Mouse (Mus musculus) midbrain, postnatal 0 days (tissue): ENCODE measurements around the gene Sema4f. TPM values are rescaled to one million over a fixed set of nuclear protein-coding genes. Genes with fewer than 3 reads are reported as not detected.

Source experiments
- ATAC-seq: fragments of 200-750 bp; cut with Nextera tagmentation; 2 replicates; pipeline ENCODE4 v1.8.0; 2017; ENCODE audit warnings: moderate number of reproducible peaks, mild to moderate bottlenecking, moderate TSS enrichment, moderate library complexity; ENCODE audit not compliant: low FRiP score
- DNase-seq: peaks from one replicate; pipeline ENCODE4 v3.0.0-alpha.2; 2015; ENCODE audit warnings: low spot score
- H3K27ac ChIP-seq: fragments of 300-500 bp; sonication (generic); 2 replicates; pipeline ENCODE4 v1.5.1; 2014; ENCODE audit warnings: low read depth, mild to moderate bottlenecking, low read length, mixed read lengths
- H3K27me3 ChIP-seq: fragments of 300-500 bp; sonication (generic); 2 replicates; pipeline ENCODE4 v1.6.1; 2014; ENCODE audit warnings: low read length, control low read depth, mixed read lengths; ENCODE audit not compliant: insufficient read depth
- H3K36me3 ChIP-seq: fragments of 300-500 bp; sonication (generic); 2 replicates; pipeline ENCODE4 v1.6.1; 2014; ENCODE audit warnings: low read length, control low read depth, mixed read lengths; ENCODE audit not compliant: insufficient read depth
- H3K4me1 ChIP-seq: fragments of 300-500 bp; sonication (generic); 2 replicates; pipeline ENCODE4 v1.6.1; 2014; ENCODE audit warnings: mild to moderate bottlenecking, control low read depth, antibody characterized with exemption, low read length, mixed read lengths; ENCODE audit not compliant: insufficient read depth
- H3K4me2 ChIP-seq: fragments of 300-500 bp; sonication (generic); 2 replicates; pipeline ENCODE4 v1.6.1; 2014; ENCODE audit warnings: low read depth, mild to moderate bottlenecking, low read length, mixed read lengths; ENCODE audit not compliant: poor library complexity, severe bottlenecking
- H3K4me3 ChIP-seq: fragments of 300-500 bp; sonication (generic); 2 replicates; pipeline ENCODE4 v1.5.1; 2014; ENCODE audit warnings: low read depth, mild to moderate bottlenecking, low read length, moderate library complexity
- H3K9ac ChIP-seq: fragments of 300-500 bp; sonication (generic); replicated peaks from 2 replicates; pipeline ENCODE4 v1.6.1; 2014; ENCODE audit warnings: mild to moderate bottlenecking, low read length, moderate library complexity, mixed read lengths; ENCODE audit not compliant: poor library complexity, severe bottlenecking
- H3K9me3 ChIP-seq: fragments of 300-500 bp; sonication (generic); 2 replicates; pipeline ENCODE4 v1.6.1; 2016; ENCODE audit warnings: low read length, control low read depth
- CTCF ChIP-seq: IDR thresholded peaks from 2 replicates; pipeline ENCODE4 v1.5.1; 2016; ENCODE audit warnings: antibody characterized with exemption, mild to moderate bottlenecking
- WGBS: fragments of 180-500 bp; shearing (Covaris S2); extraction: QIAGEN DNeasy Blood & Tissue Kit; methylation state at CpG from one replicate; pipeline ENCODE4 v1.1.7; 2014; 5-methylcytosine and 5-hydroxymethylcytosine counted together
- polyA plus RNA-seq: library from polyadenylated mRNA; unstranded; fragments of >200 nt; fragmentation: Nextera tagmentation; extraction: Ambion mirVana; gene quantifications from 2 replicates; pipeline ENCODE4 v1.2.1, GENCODE M21; 2015
- total RNA-seq: library from RNA; depleted of rRNA; stranded (reverse); fragments of >200 nt; gene quantifications from 2 replicates; pipeline ENCODE4 v1.2.3, GENCODE M21; 2014

The Sema4f gene
- total and polyA plus RNA-seq, 2 experiments from 2014 or later, result 15.4 to 16.9 TPM

DNA sequence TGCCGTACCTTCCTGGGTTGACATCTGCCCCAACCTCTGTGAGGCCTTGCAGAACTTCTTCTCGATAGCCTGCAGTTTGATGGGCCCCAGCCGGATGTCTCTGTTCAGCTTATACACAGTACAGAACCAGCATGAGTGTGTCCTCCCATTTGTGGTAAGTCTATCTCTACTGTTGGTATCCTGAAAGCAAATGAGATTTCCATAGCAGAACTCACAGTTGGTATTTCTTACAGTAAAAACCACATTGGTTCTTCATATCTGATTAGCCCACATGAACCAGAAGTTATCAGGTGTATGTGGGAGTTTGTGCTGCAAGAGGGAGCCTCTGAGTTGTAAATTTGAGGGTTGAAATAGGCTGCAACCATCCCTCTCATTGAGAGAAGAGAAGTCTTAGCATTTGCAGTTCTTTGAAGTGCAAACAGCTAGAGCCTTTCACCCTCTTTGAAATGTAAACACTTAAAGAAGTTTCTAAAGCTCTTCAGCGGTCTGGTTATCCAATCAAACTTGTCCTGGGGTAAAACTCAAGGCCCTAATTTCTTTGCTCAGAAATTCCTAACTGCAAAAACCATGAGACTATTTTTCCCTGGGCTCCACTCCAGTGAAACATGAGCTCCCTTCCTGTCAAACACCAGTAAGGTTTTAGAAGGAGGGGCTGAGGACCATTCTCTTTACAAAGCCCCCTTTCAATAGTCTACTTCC is 17.1 kb upstream of the Sema4f start:
- H3K4me2 ChIP-seq, result no peak overlapping the region
- H3K27ac ChIP-seq, result no peak overlapping the region
- no peaks in the 10 kb centered on the region for H3K4me1 ChIP-seq
- no peaks in the 10 kb centered on the region for H3K9me3 ChIP-seq
- no peak overlapping the region for H3K9ac ChIP-seq
- no peak overlapping the region for H3K4me3 ChIP-seq
- ATAC-seq (no peak), DNase-seq (no peak)
- H3K36me3 ChIP-seq, result no peaks in the 10 kb centered on the region
- H3K27me3 ChIP-seq, result no peaks in the 10 kb centered on the region
- 72% methylated on average over 4 of the region's 4 CpGs for WGBS
- no peak for TF ChIP-seq CTCF

DNA sequence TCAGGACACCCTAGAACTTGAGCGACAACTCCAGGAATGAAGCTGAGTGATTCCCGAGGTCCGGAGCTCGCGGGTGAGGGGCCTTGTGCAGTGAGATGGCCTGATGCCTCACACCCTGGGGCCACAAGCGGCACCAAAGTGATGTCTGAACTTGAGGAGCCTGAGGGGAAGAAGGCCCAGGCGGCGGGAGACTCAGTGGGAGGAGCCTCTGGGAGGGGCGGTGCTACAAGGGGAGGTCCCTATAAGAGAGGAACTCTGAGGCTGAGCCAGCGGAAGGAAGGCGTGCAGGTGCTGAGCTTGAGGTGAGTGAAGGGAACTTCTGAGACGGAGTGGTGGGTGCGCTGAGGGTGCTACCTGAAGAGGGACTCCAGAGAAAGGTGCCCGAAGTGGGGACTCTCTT is 7.1 kb upstream of the Sema4f start, which contains the start of gene M1ap:
Gene M1ap (plus strand): TSS at position 252 of the 400 bp plus-strand sequence.
- H3K9me3 ChIP-seq, result no peaks in the 10 kb centered on the region
- no peaks in the 10 kb centered on the region for H3K36me3 ChIP-seq
- no peak within 1 kb of the TSS for H3K4me3 ChIP-seq
- no peaks in the 10 kb centered on the region for H3K4me1 ChIP-seq
- DNase-seq (no peak), ATAC-seq (no peak)
- no peak within 1 kb of the TSS for H3K9ac ChIP-seq
- H3K27me3 ChIP-seq, result no peaks in the 10 kb centered on the region
- H3K27ac ChIP-seq, result no peak within 1 kb of the TSS
- no peak for TF ChIP-seq CTCF
- 69% methylated on average over 14 of the region's 14 CpGs for WGBS
- H3K4me2 ChIP-seq, result no peak within 1 kb of the TSS

DNA sequence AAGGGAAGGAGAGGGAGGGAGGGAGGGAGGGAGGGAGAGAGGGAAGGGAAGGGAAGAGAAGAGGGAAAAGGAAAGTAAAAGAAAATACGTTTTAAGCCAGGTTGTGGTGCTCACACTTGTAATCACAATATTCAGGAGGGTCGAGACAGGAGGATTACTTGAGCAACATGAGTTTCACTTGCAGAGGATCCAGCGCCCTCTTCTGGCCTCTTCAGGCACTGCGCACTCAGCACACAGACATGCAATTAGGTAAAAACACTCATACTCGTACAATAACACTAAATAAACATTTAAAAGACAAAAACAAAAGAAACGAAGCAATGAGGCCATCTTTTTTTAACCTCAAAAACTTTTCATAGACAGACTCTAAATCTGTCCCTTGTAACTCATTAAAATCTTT is 6.2 kb upstream of the Sema4f start:
- H3K4me1 ChIP-seq, result no peaks in the 10 kb centered on the region
- H3K9me3 ChIP-seq, result no peaks in the 10 kb centered on the region
- no peak overlapping the region for H3K4me2 ChIP-seq
- no peak overlapping the region for H3K4me3 ChIP-seq
- H3K27me3 ChIP-seq, result no peaks in the 10 kb centered on the region
- H3K36me3 ChIP-seq, result no peaks in the 10 kb centered on the region
- H3K27ac ChIP-seq, result no peak overlapping the region
- WGBS, result 56% methylated on average over 6 of the region's 6 CpGs
- ATAC-seq (no peak), DNase-seq (peak; percentile 27)
- no peak overlapping the region for H3K9ac ChIP-seq
- TF ChIP-seq CTCF, result peak; percentile 67

DNA sequence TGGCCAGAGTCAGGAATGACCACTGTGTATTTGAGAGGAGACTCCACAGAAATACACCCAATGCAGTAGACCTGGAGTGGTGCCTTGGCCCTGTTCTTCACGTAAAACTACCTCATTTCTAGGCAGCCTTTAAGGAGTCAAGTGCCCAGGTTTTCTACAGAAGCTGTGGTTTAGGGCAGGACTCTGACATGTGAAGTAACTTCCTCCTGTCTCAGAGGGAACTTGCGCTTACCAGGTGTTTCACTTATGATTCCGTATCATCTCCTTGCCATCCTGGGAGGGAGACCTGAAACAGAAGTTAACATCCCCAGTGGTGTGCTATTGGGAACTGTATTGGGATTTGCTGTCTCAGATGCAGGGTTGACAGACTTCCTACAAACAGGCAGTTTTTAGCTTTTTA is 1.2 kb upstream of the Sema4f start:
- WGBS, result 86% methylated on average over 3 of the region's 3 CpGs
- no peak for ATAC-seq
- Histone ChIP-seq H3K27me3 (no peaks in the 10 kb centered on the region), H3K4me1 (no peaks in the 10 kb centered on the region), H3K27ac (no peak overlapping the region), H3K9ac (no peak overlapping the region), H3K4me3 (no peak overlapping the region), H3K36me3 (no peaks in the 10 kb centered on the region), H3K9me3 (no peaks in the 10 kb centered on the region), H3K4me2 (no peak overlapping the region)
- TF ChIP-seq CTCF, result no peak
- no peak for DNase-seq

DNA sequence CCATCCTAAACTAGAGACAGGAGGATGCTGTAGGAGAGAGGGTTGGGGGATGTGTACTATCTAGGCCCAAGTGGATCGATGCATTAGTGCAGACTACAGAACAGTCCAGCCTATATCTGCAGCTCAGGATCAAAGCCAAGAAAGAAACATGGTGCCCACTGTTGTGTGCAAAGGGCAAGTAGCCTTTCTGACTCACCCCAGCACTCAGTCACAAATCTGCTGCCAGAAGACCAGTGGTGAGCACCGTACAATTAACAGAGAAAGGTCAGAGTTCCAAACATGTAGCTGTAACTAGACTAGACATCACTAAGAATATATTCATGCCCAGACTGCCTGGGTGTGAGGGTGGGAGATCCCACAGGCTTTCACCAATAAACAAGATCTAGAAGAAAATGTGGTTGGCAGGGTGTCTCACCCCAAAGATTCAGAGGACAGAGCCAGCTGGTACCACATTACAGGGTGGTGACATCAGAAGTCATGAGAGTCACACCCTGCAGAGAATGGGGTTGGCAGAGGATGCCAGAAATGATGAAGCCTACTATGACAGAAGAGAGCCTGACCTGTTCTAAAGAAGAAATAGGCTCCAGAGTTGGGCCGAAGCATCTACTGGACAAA is 4.8 kb downstream of the Sema4f start:
- Histone ChIP-seq H3K9me3 (no peaks in the 10 kb centered on the region), H3K4me2 (no peak overlapping the region), H3K4me3 (no peak overlapping the region), H3K27me3 (no peaks in the 10 kb centered on the region), H3K36me3 (peaks cover 39% of the 10 kb centered on the region), H3K4me1 (no peaks in the 10 kb centered on the region), H3K9ac (no peak overlapping the region), H3K27ac (no peak overlapping the region)
- WGBS, result 94% methylated on average over 3 of the region's 3 CpGs
- no peak for TF ChIP-seq CTCF
- ATAC-seq (no peak), DNase-seq (no peak)

DNA sequence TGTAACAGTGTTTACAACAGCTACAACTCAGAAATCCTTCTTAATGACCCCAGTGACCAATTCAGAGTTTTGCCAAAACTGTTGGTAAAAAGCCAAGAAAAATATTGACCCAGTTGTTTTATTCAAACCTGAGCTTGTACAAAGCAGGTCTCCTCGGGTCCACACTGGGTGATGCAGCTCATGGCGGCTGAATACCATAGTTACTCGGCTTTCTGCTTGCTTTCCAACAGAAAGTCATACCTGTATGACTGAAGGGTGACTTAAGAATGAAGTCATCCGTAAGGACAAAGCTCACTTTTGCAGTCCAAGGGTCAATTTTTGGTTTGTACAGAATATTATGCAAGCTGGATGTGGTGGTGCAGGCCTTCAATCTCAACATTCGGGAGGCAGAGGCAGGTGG is 12.0 kb downstream of the Sema4f start:
- no peak overlapping the region for H3K4me3 ChIP-seq
- H3K4me1 ChIP-seq, result no peaks in the 10 kb centered on the region
- no peak overlapping the region for H3K4me2 ChIP-seq
- peaks cover 18% of the 10 kb centered on the region; the same call in 1 of the 2 replicates for H3K36me3 ChIP-seq
- 81% methylated on average over 5 of the region's 5 CpGs for WGBS
- TF ChIP-seq CTCF, result no peak
- DNase-seq (no peak), ATAC-seq (no peak)
- no peaks in the 10 kb centered on the region for H3K27me3 ChIP-seq
- no peaks in the 10 kb centered on the region for H3K9me3 ChIP-seq
- no peak overlapping the region for H3K9ac ChIP-seq
- H3K27ac ChIP-seq, result no peak overlapping the region
